40 mouse cellular contexts compared by ENCODE assay signal in the genomic region with DNA sequence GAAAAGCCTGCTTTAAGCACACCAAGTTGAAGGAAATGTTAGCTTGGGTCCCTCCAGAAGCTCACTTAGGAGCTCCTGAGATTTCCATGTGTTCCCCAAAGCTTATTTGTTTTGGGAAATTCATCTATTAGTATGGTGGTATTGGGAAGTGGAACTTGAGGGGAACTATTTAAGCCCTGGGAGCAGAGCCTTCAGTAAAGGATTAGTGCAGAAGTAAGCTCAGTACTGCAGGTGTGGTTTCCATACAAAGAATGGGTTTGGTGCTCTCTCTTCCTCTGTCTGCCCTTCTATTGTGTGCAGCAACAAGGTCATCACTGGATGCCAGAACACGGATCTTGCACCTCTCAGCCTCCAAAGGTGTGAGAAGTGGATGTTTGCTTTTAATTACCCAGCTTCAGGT. TPM values are rescaled to one million over a fixed set of nuclear protein-coding genes. Genes with fewer than 3 reads are reported as not detected.
"Had no signal": no experiment of that assay in that cellular context is flagged by ENCODE, and none has a peak within 500 bp of the region (broad histone marks: within the 10 kb centered on the region; RNA-seq: fewer than 3 reads in every experiment).

No protein-coding gene starts in this region.

- DNase-seq: left cerebral cortex, postnatal 4 days; liver, embryonic 13.5 days; liver, postnatal 0 days; lung, adult 18-20 months; lung, adult 2 months; lung, embryonic 14.5 days; lung, postnatal 10 days; lung, postnatal 14 days; lung, postnatal 36 days; lung, postnatal 4 days; midbrain, embryonic 14.5 days had no signal

- H3K4me2 ChIP-seq: limb, embryonic 12.5 days; limb, embryonic 13.5 days; limb, embryonic 15.5 days; liver, embryonic 11.5 days; liver, embryonic 12.5 days; liver, embryonic 13.5 days; liver, embryonic 15.5 days; lung, embryonic 14.5 days; lung, embryonic 15.5 days; midbrain, embryonic 12.5 days; midbrain, embryonic 13.5 days; neural tube, embryonic 12.5 days had no signal

- H3K4me1 ChIP-seq: limb, embryonic 15.5 days; liver, embryonic 15.5 days; megakaryocyte, embryonic 14.5 days; neural tube, embryonic 12.5 days had no signal

- H3K36me3 ChIP-seq: limb, embryonic 10.5 days; limb, embryonic 12.5 days; limb, embryonic 13.5 days; limb, embryonic 15.5 days; liver, embryonic 12.5 days; liver, embryonic 13.5 days; liver, embryonic 15.5 days; lung, embryonic 15.5 days; midbrain, embryonic 10.5 days; midbrain, embryonic 12.5 days; midbrain, embryonic 13.5 days; neural tube, embryonic 12.5 days had no signal

- H3K27ac ChIP-seq: left cerebral cortex, adult 2 months; limb, embryonic 10.5 days; limb, embryonic 12.5 days; limb, embryonic 13.5 days; limb, embryonic 15.5 days; liver, embryonic 12.5 days; liver, embryonic 13.5 days; liver, embryonic 14.5 days; liver, embryonic 15.5 days; lung, embryonic 15.5 days; macrophage; midbrain, embryonic 10.5 days; midbrain, embryonic 12.5 days; midbrain, embryonic 13.5 days; neural tube, embryonic 12.5 days had no signal

- H3K4me3 ChIP-seq: left cerebral cortex, adult 2 months; limb, embryonic 10.5 days; limb, embryonic 12.5 days; limb, embryonic 13.5 days; limb, embryonic 15.5 days; liver, embryonic 12.5 days; liver, embryonic 13.5 days; liver, embryonic 15.5 days; lung, embryonic 15.5 days; megakaryocyte, embryonic 14.5 days; midbrain, embryonic 10.5 days; midbrain, embryonic 12.5 days; midbrain, embryonic 13.5 days; myocyte; neural tube, embryonic 12.5 days had no signal

- H3K9me3 ChIP-seq: limb, embryonic 10.5 days; limb, embryonic 12.5 days; limb, embryonic 13.5 days; limb, embryonic 15.5 days; liver, embryonic 12.5 days; liver, embryonic 13.5 days; liver, embryonic 15.5 days; lung, embryonic 15.5 days; megakaryocyte, embryonic 14.5 days; midbrain, embryonic 10.5 days; midbrain, embryonic 12.5 days; midbrain, embryonic 13.5 days; neural tube, embryonic 12.5 days had no signal

- ATAC-seq: liver, embryonic 12.5 days; liver, postnatal 0 days; lung, postnatal 0 days; midbrain, embryonic 13.5 days; midbrain, embryonic 16.5 days had no signal

- H3K9ac ChIP-seq: limb, embryonic 12.5 days; limb, embryonic 13.5 days; limb, embryonic 15.5 days; liver, embryonic 12.5 days; liver, embryonic 13.5 days; liver, embryonic 14.5 days; liver, embryonic 15.5 days; liver, postnatal 0 days; lung, embryonic 14.5 days; lung, embryonic 15.5 days; midbrain, embryonic 12.5 days; midbrain, embryonic 13.5 days; neural tube, embryonic 12.5 days had no signal

- H3K27me3 ChIP-seq: limb, embryonic 12.5 days; limb, embryonic 13.5 days; limb, embryonic 15.5 days; liver, embryonic 12.5 days; liver, embryonic 13.5 days; liver, embryonic 15.5 days; lung, embryonic 15.5 days had no signal

RNA-seq across cellular contexts. Expression of a gene that starts 57.2 kb away (rescaled TPM):
- total RNA-seq: left cerebral cortex, adult 18-20 months; left cerebral cortex, adult 2 months; left cerebral cortex, adult 8-10 months; left cerebral cortex, postnatal 10 days; left cerebral cortex, postnatal 14 days; left cerebral cortex, postnatal 25 days; left cerebral cortex, postnatal 36 days; left cerebral cortex, postnatal 4 days; megakaryocyte progenitor cell, adult 5-6 weeks; megakaryocyte, adult 5-6 weeks; megakaryocyte-erythroid progenitor cell, adult 5-6 weeks; monocyte, adult 5-6 weeks had no signal
- polyA plus RNA-seq: limb, embryonic 10.5 days; limb, embryonic 12.5 days; macrophage had no signal
